Mouse (Mus musculus) hindbrain, embryonic 16.5 days (tissue): ENCODE results near the gene Atp2b2. TPM values are rescaled to one million over a fixed set of nuclear protein-coding genes. Genes with fewer than 3 reads are reported as not detected.

Source experiments
- ATAC-seq: fragments of 200-750 bp; cut with Nextera tagmentation; 2 replicates; pipeline ENCODE4 v1.8.0; 2017; ENCODE audit warnings: moderate TSS enrichment, moderate library complexity
- H3K27ac ChIP-seq: fragments of 300-500 bp; sonication (generic); 2 replicates; pipeline ENCODE4 v1.5.1; 2014; ENCODE audit warnings: low read depth, mild to moderate bottlenecking, control low read depth, low read length, moderate library complexity
- H3K27me3 ChIP-seq: fragments of 300-500 bp; sonication (generic); replicated peaks from 2 replicates; pipeline ENCODE4 v1.6.1; 2014; ENCODE audit warnings: low read length; ENCODE audit not compliant: control insufficient read depth, insufficient read depth
- H3K36me3 ChIP-seq: fragments of 300-500 bp; sonication (generic); 2 replicates; pipeline ENCODE4 v1.6.1; 2014; ENCODE audit warnings: mild to moderate bottlenecking, low read length, moderate library complexity, mixed read lengths; ENCODE audit not compliant: control insufficient read depth, insufficient read depth
- H3K4me1 ChIP-seq: fragments of 300-500 bp; sonication (generic); 2 replicates; pipeline ENCODE4 v1.6.1; 2014; ENCODE audit warnings: low read depth, low read length; ENCODE audit not compliant: control insufficient read depth, insufficient read depth
- H3K4me2 ChIP-seq: fragments of 300-500 bp; sonication (generic); 2 replicates; pipeline ENCODE4 v1.6.1; 2014; ENCODE audit warnings: mild to moderate bottlenecking, low read length, control low read depth, moderate library complexity
- H3K4me3 ChIP-seq: fragments of 300-500 bp; sonication (generic); 2 replicates; pipeline ENCODE4 v1.5.1; 2014; ENCODE audit warnings: mild to moderate bottlenecking, low read length, control low read depth, moderate library complexity
- H3K9ac ChIP-seq: fragments of 300-500 bp; sonication (generic); 2 replicates; pipeline ENCODE4 v1.6.1; 2014; ENCODE audit warnings: low read depth, mild to moderate bottlenecking, control low read depth, low read length, moderate library complexity
- H3K9me3 ChIP-seq: fragments of 300-500 bp; sonication (generic); 2 replicates; pipeline ENCODE4 v1.6.1; 2014; ENCODE audit warnings: mild to moderate bottlenecking, low read length, moderate library complexity; ENCODE audit not compliant: control insufficient read depth
- WGBS: fragments of 180-500 bp; shearing (Covaris S2); extraction: QIAGEN DNeasy Blood & Tissue Kit; methylation state at CpG from one replicate; pipeline ENCODE4 v1.1.7; 2014; 5-methylcytosine and 5-hydroxymethylcytosine counted together
- polyA plus RNA-seq: library from polyadenylated mRNA; unstranded; fragments of >200 nt; fragmentation: Nextera tagmentation; extraction: Ambion mirVana; gene quantifications from 2 replicates; pipeline ENCODE4 v1.2.1, GENCODE M21; 2015

The Atp2b2 gene
- polyA plus RNA-seq, 1 experiment from 2014 or later = 42.3 TPM

- WGBS = 73% methylated on average over 2 of the region's 2 CpGs
- peaks cover 13% of the 10 kb centered on the region for H3K36me3 ChIP-seq
- H3K4me1 ChIP-seq = peaks cover 9% of the 10 kb centered on the region
- no peaks in the 10 kb centered on the region for H3K9me3 ChIP-seq
- H3K4me2 ChIP-seq = no peak overlapping the region
- H3K27me3 ChIP-seq = no peaks in the 10 kb centered on the region
- H3K27ac ChIP-seq = no peak overlapping the region
- H3K9ac ChIP-seq = no peak overlapping the region
- no peak overlapping the region for H3K4me3 ChIP-seq
- ATAC-seq = no peak
Observed at GRCm38 (mm10) chr6:113741425-113741824, 301.0 kb downstream of the Atp2b2 start.

GRCm38 (mm10) chr6:113740236-113741217, 301.9 kb downstream of the Atp2b2 start, which contains the start of gene Sec13:
Sec13 (minus strand) TSS chr6:113740743.
- peak within 1 kb of the TSS; percentile 84 for H3K4me2 ChIP-seq
- peak; percentile 89 for ATAC-seq
- peak within 1 kb of the TSS; percentile 50 for H3K4me3 ChIP-seq
- peak within 1 kb of the TSS; percentile 77 for H3K27ac ChIP-seq
- peaks cover 9% of the 10 kb centered on the region for H3K4me1 ChIP-seq
- no peaks in the 10 kb centered on the region for H3K27me3 ChIP-seq
- H3K36me3 ChIP-seq = peaks cover 19% of the 10 kb centered on the region
- peak within 1 kb of the TSS; percentile 89 for H3K9ac ChIP-seq
- WGBS = 7% methylated on average over 41 of the region's 41 CpGs
- H3K9me3 ChIP-seq = no peaks in the 10 kb centered on the region

- no peak overlapping the region for H3K27ac ChIP-seq
- 90% methylated on average over 9 of the region's 9 CpGs for WGBS
- H3K4me1 ChIP-seq = peaks cover 9% of the 10 kb centered on the region
- no peak for ATAC-seq
- no peak overlapping the region for H3K9ac ChIP-seq
- peaks cover 34% of the 10 kb centered on the region for H3K36me3 ChIP-seq
- no peaks in the 10 kb centered on the region for H3K9me3 ChIP-seq
- H3K4me3 ChIP-seq = no peak overlapping the region
- no peaks in the 10 kb centered on the region for H3K27me3 ChIP-seq
- no peak overlapping the region for H3K4me2 ChIP-seq
Observed at GRCm38 (mm10) chr6:113737318-113738046, 304.9 kb downstream of the Atp2b2 start.

- Histone ChIP-seq H3K4me1 (no peaks in the 10 kb centered on the region), H3K9me3 (no peaks in the 10 kb centered on the region), H3K27ac (no peak overlapping the region), H3K4me2 (no peak overlapping the region), H3K36me3 (peaks cover 62% of the 10 kb centered on the region), H3K9ac (no peak overlapping the region), H3K27me3 (no peaks in the 10 kb centered on the region), H3K4me3 (no peak overlapping the region)
- no peak for ATAC-seq
- WGBS = 92% methylated on average over 3 of the region's 3 CpGs
Observed at GRCm38 (mm10) chr6:113731296-113731695, 311.1 kb downstream of the Atp2b2 start.

- Histone ChIP-seq H3K9me3 (no peaks in the 10 kb centered on the region), H3K4me3 (no peak overlapping the region), H3K36me3 (peaks cover 43% of the 10 kb centered on the region), H3K4me2 (no peak overlapping the region), H3K9ac (no peak overlapping the region), H3K27me3 (no peaks in the 10 kb centered on the region), H3K27ac (no peak overlapping the region), H3K4me1 (no peaks in the 10 kb centered on the region)
- ATAC-seq = no peak
- 96% methylated on average over 7 of the region's 7 CpGs for WGBS
Observed at GRCm38 (mm10) chr6:113728181-113728580, 314.2 kb downstream of the Atp2b2 start.

GRCm38 (mm10) chr6:113721061-113721460, 321.4 kb downstream of the Atp2b2 start:
- no peak for ATAC-seq
- Histone ChIP-seq H3K4me3 (no peak overlapping the region), H3K4me2 (no peak overlapping the region), H3K9ac (no peak overlapping the region), H3K27me3 (no peaks in the 10 kb centered on the region), H3K4me1 (no peaks in the 10 kb centered on the region), H3K9me3 (no peaks in the 10 kb centered on the region), H3K36me3 (peaks cover 10% of the 10 kb centered on the region), H3K27ac (no peak overlapping the region)
- WGBS = 99% methylated on average over 4 of the region's 4 CpGs

GRCm38 (mm10) chr6:113719878-113720277, 322.5 kb downstream of the Atp2b2 start, which contains the start of gene Ghrl:
Ghrl (minus strand) TSS chr6:113719880.
- Histone ChIP-seq H3K4me3 (no peak within 1 kb of the TSS), H3K9me3 (no peaks in the 10 kb centered on the region), H3K36me3 (peaks cover 14% of the 10 kb centered on the region), H3K27ac (no peak within 1 kb of the TSS), H3K4me1 (no peaks in the 10 kb centered on the region), H3K4me2 (no peak within 1 kb of the TSS), H3K9ac (no peak within 1 kb of the TSS), H3K27me3 (no peaks in the 10 kb centered on the region)
- WGBS = 95% methylated on average over 3 of the region's 3 CpGs
- ATAC-seq = no peak

GRCm38 (mm10) chr6:113717541-113717940, 324.9 kb downstream of the Atp2b2 start:
- Histone ChIP-seq H3K27me3 (no peaks in the 10 kb centered on the region), H3K9ac (no peak overlapping the region), H3K27ac (no peak overlapping the region), H3K36me3 (peaks cover 30% of the 10 kb centered on the region), H3K4me1 (no peaks in the 10 kb centered on the region), H3K4me3 (no peak overlapping the region), H3K4me2 (no peak overlapping the region), H3K9me3 (no peaks in the 10 kb centered on the region)
- 94% methylated on average over 3 of the region's 3 CpGs for WGBS
- ATAC-seq = no peak

GRCm38 (mm10) chr6:113714797-113715196, 327.6 kb downstream of the Atp2b2 start:
- 82% methylated on average over 1 of the region's 1 CpGs for WGBS
- no peaks in the 10 kb centered on the region for H3K9me3 ChIP-seq

More at GRCm38 (mm10) chr6:113714797-113715196, 327.6 kb downstream of the Atp2b2 start:
- H3K36me3 ChIP-seq = peaks cover 47% of the 10 kb centered on the region
- H3K4me3 ChIP-seq = no peak overlapping the region
- H3K4me1 ChIP-seq = no peaks in the 10 kb centered on the region
- no peak for ATAC-seq
- no peak overlapping the region for H3K27ac ChIP-seq
- no peak overlapping the region for H3K4me2 ChIP-seq
- no peaks in the 10 kb centered on the region for H3K27me3 ChIP-seq
- no peak overlapping the region for H3K9ac ChIP-seq
